Mouse (Mus musculus): Measurements from ENCODE around the gene Gm49721.
"Not testable (repeated sequence)": the region's sequence is repeated elsewhere in the genome, so short reads cannot be mapped to it uniquely, and the experiment has no call there.

- not testable (repeated sequence) for TF ChIP-seq CTCF (conservative IDR thresholded peaks at IDR 0.05; ENCODE audit: low read length); NANOG (IDR thresholded peaks at IDR 0.05; ENCODE audit: borderline replicate concordance, low read length); POU5F1 (IDR thresholded peaks at IDR 0.05; ENCODE audit: borderline replicate concordance, low read length)
These were observed 46.6 kb downstream of the Gm49721 start, which contains the start of gene Gm1604a for GRCm38 (mm10) chr17:7025257-7025656.
